Comparison of ENCODE assay signal across 8 mouse cellular contexts in the genomic region with DNA sequence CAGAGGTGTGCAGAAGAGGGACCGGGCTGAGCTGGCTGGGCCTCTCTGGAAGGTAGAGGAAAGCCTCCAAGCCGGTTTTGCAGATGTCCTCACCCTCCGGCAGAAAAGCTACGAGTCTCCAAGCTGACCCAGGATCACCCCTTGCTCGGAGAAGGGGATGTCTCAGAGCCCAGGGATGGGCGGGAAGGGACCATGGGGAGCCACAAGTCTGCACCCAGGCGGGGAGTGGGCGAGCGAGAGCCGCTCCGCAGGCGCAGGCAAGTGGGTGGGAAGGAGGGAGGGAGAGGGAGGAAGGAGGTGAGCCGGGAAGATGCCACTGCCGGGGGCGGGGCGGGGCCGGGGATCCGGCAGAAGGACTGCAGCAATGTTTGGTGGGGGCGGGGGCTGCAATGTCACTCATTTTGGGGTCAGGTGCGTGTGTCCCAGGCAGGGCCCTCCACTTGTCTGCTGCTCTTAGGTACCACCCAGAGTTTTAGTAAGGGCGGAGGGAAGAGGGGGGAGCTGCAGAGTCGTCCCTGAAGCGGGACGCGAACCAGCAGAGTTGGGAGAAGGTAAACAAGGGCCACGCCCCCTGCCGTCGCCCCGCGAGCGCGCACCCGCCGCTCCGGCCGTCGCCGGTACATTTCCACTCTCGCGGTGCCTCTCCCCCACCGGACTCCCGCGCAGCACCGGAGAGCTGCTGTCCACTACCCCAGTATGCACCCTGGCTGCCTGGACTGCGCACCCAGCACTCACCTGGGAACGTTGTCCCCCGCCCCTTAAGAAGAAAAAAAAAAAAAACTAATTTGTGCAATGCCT. TPM values are rescaled to one million over a fixed set of nuclear protein-coding genes. Genes with fewer than 3 reads are reported as not detected.
DNase-seq lines count a peak whose midpoint lies in the region; ATAC-seq and TF ChIP-seq lines count a peak whose summit lies in the region.

No protein-coding gene starts in this region.

- WGBS in embryonic facial prominence, embryonic 14.5 days, result under 1% methylated on average over 36 of the region's 47 CpGs
- under 1% methylated on average over 45 of the region's 47 CpGs for WGBS in kidney, embryonic 14.5 days
- 0% methylated on average over 36 of the region's 47 CpGs for WGBS in limb, embryonic 14.5 days
- under 1% methylated on average over 44 of the region's 47 CpGs for WGBS in midbrain, embryonic 15.5 days

- no peak for TF ChIP-seq POLR2A in limb, embryonic 14.5 days (IDR thresholded peaks at IDR 0.05; ENCODE audit: borderline replicate concordance, extremely low read depth, insufficient read depth, insufficient read length)

- no peaks in the 10 kb centered on the region for H3K27me3 ChIP-seq in embryonic facial prominence, embryonic 14.5 days (replicated peaks; ENCODE audit: control insufficient read depth, insufficient read depth, low read length)
- H3K27me3 ChIP-seq in kidney, embryonic 14.5 days (ENCODE audit: control insufficient read depth, insufficient read depth, low read length), result peaks cover 29% of the 10 kb centered on the region
- H3K27me3 ChIP-seq in limb, embryonic 14.5 days (ENCODE audit: control insufficient read depth, insufficient read depth, low read length), result no peaks in the 10 kb centered on the region
- H3K27me3 ChIP-seq in midbrain, embryonic 15.5 days (replicated peaks), result peaks cover 17% of the 10 kb centered on the region

- peak; percentile 83 for DNase-seq in 3T3-L1 (ENCODE audit: low read depth, low spot score)
- DNase-seq in adrenal gland, postnatal 14 days, result peak; percentile 90
- DNase-seq in embryonic facial prominence, embryonic 14.5 days (ENCODE audit: low spot score), result no peak
- DNase-seq in heart, adult 9 months (ENCODE audit: low spot score in 2 of 2), result peak; percentile 67 to 68
- DNase-seq in limb, embryonic 14.5 days (ENCODE audit: low spot score), result peak; percentile 55
- DNase-seq in spleen, postnatal 10 days (ENCODE audit: low spot score in 2 of 2), result peak; percentile 68 to 86

- peak overlapping the region; percentile 74 for H3K4me3 ChIP-seq in embryonic facial prominence, embryonic 14.5 days (ENCODE audit: low read depth, low read length)
- peak overlapping the region; percentile 70 for H3K4me3 ChIP-seq in kidney, embryonic 14.5 days (ENCODE audit: low read length)
- H3K4me3 ChIP-seq in limb, embryonic 14.5 days (replicated peaks; ENCODE audit: low read length), result peak overlapping the region; percentile 83
- peak overlapping the region; percentile 69 for H3K4me3 ChIP-seq in midbrain, embryonic 15.5 days

- peak overlapping the region; percentile 78 for H3K9ac ChIP-seq in embryonic facial prominence, embryonic 14.5 days (ENCODE audit: low read depth, low read length)
- H3K9ac ChIP-seq in kidney, embryonic 14.5 days (ENCODE audit: low read depth, low read length), result peak overlapping the region; percentile 65
- H3K9ac ChIP-seq in limb, embryonic 14.5 days (ENCODE audit: low read depth, low read length, severe bottlenecking), result peak overlapping the region; percentile 85
- H3K9ac ChIP-seq in midbrain, embryonic 15.5 days, result peak overlapping the region; percentile 68

- H3K4me2 ChIP-seq in embryonic facial prominence, embryonic 14.5 days (ENCODE audit: low read depth, low read length), result peak overlapping the region; percentile 90
- H3K4me2 ChIP-seq in kidney, embryonic 14.5 days (replicated peaks; ENCODE audit: low read depth, low read length), result peak overlapping the region; percentile 100
- peak overlapping the region; percentile 96 for H3K4me2 ChIP-seq in limb, embryonic 14.5 days (replicated peaks; ENCODE audit: low read depth, low read length, severe bottlenecking)
- peak overlapping the region; percentile 100 for H3K4me2 ChIP-seq in midbrain, embryonic 15.5 days

- H3K9me3 ChIP-seq in embryonic facial prominence, embryonic 14.5 days (ENCODE audit: control insufficient read depth, low read length), result no peaks in the 10 kb centered on the region
- H3K9me3 ChIP-seq in kidney, embryonic 14.5 days (ENCODE audit: control insufficient read depth, low read length), result no peaks in the 10 kb centered on the region
- no peaks in the 10 kb centered on the region for H3K9me3 ChIP-seq in limb, embryonic 14.5 days (ENCODE audit: control insufficient read depth, low read length)
- no peaks in the 10 kb centered on the region for H3K9me3 ChIP-seq in midbrain, embryonic 15.5 days

- no peaks in the 10 kb centered on the region for H3K36me3 ChIP-seq in embryonic facial prominence, embryonic 14.5 days (ENCODE audit: control insufficient read depth, insufficient read depth, low read length)
- H3K36me3 ChIP-seq in kidney, embryonic 14.5 days (ENCODE audit: control insufficient read depth, insufficient read depth, low read length), result no peaks in the 10 kb centered on the region
- no peaks in the 10 kb centered on the region for H3K36me3 ChIP-seq in limb, embryonic 14.5 days (ENCODE audit: control insufficient read depth, insufficient read depth, low read length)
- no peaks in the 10 kb centered on the region for H3K36me3 ChIP-seq in midbrain, embryonic 15.5 days (replicated peaks)

- peaks cover 22% of the 10 kb centered on the region for H3K4me1 ChIP-seq in embryonic facial prominence, embryonic 14.5 days (ENCODE audit: control insufficient read depth, insufficient read depth, low read length)
- peaks cover 18% of the 10 kb centered on the region; the same call in 1 of the 2 replicates for H3K4me1 ChIP-seq in kidney, embryonic 14.5 days (ENCODE audit: control insufficient read depth, insufficient read depth, low read length)
- peaks cover 28% of the 10 kb centered on the region for H3K4me1 ChIP-seq in limb, embryonic 14.5 days (ENCODE audit: control insufficient read depth, insufficient read depth, low read length)
- peaks cover 27% of the 10 kb centered on the region for H3K4me1 ChIP-seq in midbrain, embryonic 15.5 days

- peak; percentile 51 for ATAC-seq in embryonic facial prominence, embryonic 14.5 days (ENCODE audit: low read depth)
- ATAC-seq in kidney, embryonic 14.5 days (ENCODE audit: low FRiP score, low TSS enrichment), result peak; percentile 63
- ATAC-seq in limb, embryonic 14.5 days (ENCODE audit: low FRiP score, low read depth), result peak; percentile 17
- ATAC-seq in midbrain, embryonic 15.5 days (replicated peaks), result peak; percentile 70

- peak overlapping the region; percentile 96 for H3K27ac ChIP-seq in embryonic facial prominence, embryonic 14.5 days (replicated peaks; ENCODE audit: low read depth, low read length)
- H3K27ac ChIP-seq in kidney, embryonic 14.5 days (ENCODE audit: low read depth, low read length), result peak overlapping the region; percentile 42; the same call in 1 of the 2 replicates
- H3K27ac ChIP-seq in limb, embryonic 14.5 days (replicated peaks; ENCODE audit: low read depth, low read length), result peak overlapping the region; percentile 90
- peak overlapping the region; percentile 62; the same call in 1 of the 2 replicates for H3K27ac ChIP-seq in midbrain, embryonic 15.5 days

RNA-seq across cellular contexts. Expression of gene Jade2, which starts 1.4 kb away (rescaled TPM):
- total RNA-seq in adrenal gland, postnatal 14 days (2021), result 11.9 and 15.1 TPM in 2 replicates
- polyA plus RNA-seq in embryonic facial prominence, embryonic 14.5 days (2014; fragmentation: Nextera tagmentation; extraction: Ambion mirVana), result 1.1 and 1.4 TPM in 2 replicates
- polyA plus RNA-seq in kidney, embryonic 14.5 days (2014; fragmentation: Nextera tagmentation; extraction: Ambion mirVana), result 0.37 and 0.38 TPM in 2 replicates
- 5.2 and 5.7 TPM in 2 replicates for polyA plus RNA-seq in limb, embryonic 14.5 days (2012; rRNA removed)
- 1.7 and 1.8 TPM in 2 replicates for polyA plus RNA-seq in limb, embryonic 14.5 days (2014; fragmentation: Nextera tagmentation; extraction: Ambion mirVana)
- polyA plus RNA-seq in midbrain, embryonic 15.5 days (2015; fragmentation: Nextera tagmentation; extraction: Ambion mirVana), result 0.56 and 0.68 TPM in 2 replicates

Comparison
In these comparisons a context has a peak if more than half of its experiments do, and no peak if none do; other contexts are left out.
1. ATAC-seq: peak in every context shown above with its lines; median percentile 70 in midbrain, embryonic 15.5 days; 63 in kidney, embryonic 14.5 days; 51 in embryonic facial prominence, embryonic 14.5 days; 17 in limb, embryonic 14.5 days.
2. H3K27ac ChIP-seq: peak in every context shown above with its lines; median percentile 96 in embryonic facial prominence, embryonic 14.5 days; 90 in limb, embryonic 14.5 days; 62 in midbrain, embryonic 15.5 days; 42 in kidney, embryonic 14.5 days.